Mouse (Mus musculus): ENCODE measurements around the gene Prm3.

The Prm3 gene

DNA sequence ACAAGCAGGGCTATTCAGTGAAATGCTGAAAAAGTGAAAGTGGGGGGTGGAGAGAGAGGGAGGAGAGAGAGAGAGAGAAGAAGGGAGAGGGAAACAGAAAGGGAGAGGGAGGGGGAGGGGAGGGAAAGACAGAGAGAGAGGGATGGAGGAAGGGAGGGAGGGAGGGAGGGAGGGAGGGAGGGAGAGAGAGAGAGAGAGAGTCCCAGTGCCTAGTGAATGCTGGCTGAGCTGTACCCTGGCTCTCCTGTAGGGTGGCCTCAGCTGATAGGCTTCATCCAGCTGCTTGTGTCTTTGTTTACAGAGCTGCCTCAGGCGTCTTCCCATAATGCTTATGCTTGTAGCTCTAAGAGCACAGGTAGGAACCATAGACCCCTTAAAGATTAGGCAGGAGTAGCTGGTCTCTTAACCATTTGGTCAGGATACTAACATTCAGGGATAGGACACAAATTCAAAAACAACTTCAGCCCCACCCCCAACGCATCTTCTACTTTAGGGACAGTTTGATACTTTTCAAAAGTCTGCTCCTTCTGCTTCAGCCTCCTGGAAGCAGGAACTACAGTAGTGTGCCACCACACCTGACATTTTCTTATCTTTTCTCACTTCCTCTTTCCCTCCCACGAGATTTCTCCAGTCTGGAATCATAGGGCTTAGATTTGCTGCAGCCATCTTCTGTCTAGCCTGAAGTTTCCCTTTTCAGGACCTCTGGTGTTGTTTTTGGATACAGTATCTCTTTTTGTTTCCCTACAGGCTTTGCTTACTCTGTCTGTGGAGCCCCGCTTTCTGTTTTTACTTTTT lies 20.0 kb downstream of the Prm3 start:
- DNase-seq (ENCODE audit: low spot score in 2 of 2) = no peak

DNA sequence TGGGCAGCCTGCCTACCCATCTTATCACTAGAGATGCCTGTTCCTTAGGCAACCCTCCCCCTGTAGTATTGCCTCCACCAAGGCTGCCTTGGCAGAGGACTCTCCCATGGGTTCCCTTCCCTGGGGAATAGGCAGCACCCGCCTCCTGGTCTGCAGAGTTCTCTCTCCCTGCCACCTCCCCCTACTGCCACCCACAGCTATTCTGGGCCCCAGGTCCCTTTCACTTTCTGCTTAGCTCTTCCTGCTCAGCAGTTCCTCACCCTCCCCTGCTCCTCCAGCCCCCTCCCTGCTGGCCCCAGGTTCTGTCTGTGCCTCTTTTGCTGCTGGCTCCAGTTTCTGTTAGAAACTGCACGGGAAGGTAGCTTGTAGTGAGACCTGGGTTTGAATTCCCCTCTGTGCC lies 21.1 kb downstream of the Prm3 start:
- DNase-seq (ENCODE audit: low spot score in 2 of 2) = no peak

DNA sequence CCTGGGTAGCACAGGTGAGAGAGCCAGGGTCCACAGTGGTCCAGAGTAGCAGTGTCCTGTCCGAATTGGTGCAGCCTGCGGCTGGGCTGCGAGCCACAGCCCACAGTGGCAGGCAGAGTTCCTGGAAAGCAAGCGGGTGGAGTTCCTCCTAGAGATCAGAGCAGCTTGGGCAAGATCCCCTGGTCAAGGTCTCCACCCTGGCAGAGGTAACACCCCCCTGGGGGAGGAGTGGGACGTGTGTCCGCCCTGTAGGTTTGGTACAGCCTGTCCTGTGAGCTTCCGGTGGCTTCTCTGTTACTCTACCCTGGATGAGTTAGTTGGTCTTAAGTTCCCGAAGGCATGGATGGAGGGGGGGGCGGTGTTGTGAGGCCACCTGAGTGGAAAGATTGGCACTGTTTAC lies 21.9 kb downstream of the Prm3 start:
- no peak for DNase-seq (ENCODE audit: low spot score in 2 of 2)

DNA sequence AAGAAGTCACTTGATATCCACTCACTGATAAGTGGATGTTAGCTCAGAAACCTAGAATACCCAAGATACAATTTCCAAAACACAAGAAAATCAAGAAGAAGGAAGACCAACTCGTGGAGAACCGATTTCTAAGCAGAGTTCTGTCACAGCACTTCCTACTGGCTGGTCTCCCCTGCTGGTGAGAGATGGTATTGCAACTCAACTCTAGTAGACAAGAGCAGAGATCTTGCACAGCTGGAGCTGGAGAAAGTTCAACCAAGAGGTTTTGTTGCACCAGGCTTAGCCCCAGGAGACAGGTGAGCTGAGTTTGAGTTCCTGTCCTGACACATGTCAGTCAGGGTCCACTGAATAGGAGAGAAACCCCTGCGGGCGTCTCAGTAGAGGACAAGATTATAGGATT lies 23.6 kb downstream of the Prm3 start:
- peak in 1 of 2 experiments; percentile 56 for DNase-seq (ENCODE audit: low spot score in 2 of 2)

DNA sequence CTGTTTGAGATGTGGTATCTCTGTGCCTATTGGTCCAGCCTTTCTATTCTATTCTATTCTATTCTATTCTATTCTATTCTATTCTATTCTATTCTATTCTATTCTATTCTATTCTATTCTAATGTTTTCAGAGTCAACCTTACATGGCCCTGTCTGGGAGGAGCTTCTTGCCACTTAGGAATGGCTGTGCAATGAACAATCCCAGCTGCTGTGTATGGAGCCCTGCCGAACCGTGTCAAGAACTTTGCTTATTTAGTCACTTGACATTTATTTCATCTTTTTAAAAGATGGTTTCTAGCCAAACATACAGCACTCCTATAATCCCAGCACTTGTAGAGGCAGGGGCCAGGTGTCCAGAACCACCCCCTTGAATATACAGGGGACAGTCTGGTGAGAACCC lies 26.4 kb downstream of the Prm3 start:
- DNase-seq (ENCODE audit: low spot score in 2 of 2) = no peak

DNA sequence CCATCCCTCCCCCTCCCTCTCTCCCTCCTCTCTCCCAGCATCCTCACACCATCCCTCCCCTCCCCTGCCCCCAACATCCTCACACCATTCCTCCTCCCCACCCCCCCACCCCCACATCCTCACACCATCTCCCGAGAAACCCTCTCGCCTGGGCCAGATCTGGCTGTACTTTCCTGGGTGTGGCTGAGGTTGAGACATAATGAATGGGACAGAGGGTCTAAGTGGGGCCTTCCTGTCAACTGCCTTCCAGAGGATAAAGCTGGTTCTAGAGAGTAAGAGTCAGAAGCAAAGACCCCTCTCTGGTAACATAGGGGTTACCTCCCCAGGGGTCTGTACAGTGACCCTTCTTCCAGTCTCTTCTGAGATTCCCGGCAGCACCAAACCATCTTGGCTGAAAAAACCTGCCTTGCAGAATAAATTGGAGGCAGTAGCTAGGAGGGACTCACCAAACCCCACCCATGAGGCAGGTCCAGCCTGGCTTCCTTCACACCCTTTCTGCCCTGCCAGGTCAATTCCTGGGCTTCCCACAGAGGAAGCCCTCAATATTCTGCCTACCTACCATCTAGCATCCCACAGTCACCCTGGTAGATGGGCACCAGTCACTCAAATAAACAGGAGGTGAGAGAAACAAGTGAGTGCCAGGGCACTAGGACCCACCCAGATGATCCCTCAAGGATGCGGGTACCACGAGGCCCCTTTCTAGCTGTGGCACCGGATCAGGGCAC lies 27.0 kb downstream of the Prm3 start:
- no peak for DNase-seq (ENCODE audit: low spot score in 2 of 2)

DNA sequence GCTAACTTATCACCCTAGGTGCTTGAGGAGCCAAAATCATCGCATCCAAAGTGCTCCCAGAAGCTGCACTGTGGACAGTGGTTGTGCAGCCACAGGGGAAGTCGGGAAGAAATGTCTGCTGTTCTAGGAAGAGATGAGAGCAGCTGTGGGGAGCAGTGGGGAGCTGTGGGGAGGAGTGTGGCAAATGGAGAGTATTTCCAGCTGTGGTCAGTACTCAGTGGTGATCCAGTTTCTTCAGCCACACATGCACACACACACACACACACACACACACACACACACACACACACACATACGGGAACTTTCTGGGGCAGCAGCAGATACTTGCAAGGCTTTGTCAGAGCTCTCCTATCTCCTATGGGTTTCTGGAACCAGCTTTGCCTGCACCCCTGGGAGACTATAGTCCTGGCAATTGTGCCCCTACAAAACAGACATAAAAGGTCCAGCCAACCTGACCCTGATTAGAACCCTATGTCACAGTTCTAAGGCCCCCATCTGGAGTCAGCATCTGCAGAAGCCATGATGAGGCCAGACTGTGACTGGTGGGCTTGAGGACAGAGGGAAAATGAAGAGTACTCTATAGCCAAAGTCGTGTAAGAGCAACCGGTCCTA lies 28.0 kb downstream of the Prm3 start:
- no peak for DNase-seq (ENCODE audit: low spot score in 2 of 2)

DNA sequence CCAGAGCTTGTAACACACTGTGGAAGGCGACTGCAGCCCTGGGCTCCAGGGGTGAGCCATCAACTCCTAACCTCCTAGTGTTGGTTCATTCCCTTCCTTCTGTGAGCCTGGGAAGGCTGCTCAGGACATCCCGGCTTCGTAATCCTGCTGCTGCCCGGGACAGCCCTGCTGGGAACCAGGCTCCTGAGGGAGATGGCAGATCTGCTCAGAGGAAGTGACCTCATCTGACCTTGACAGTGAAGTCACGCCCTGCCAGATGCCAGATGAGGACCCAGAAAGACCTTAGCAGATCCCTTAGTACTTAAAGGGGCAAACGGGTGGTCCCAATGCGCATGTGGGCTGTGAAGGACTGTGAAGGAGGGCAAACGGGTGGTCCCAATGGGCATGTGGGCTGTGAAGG lies 29.5 kb downstream of the Prm3 start:
- no peak for DNase-seq (ENCODE audit: low spot score in 2 of 2)

DNA sequence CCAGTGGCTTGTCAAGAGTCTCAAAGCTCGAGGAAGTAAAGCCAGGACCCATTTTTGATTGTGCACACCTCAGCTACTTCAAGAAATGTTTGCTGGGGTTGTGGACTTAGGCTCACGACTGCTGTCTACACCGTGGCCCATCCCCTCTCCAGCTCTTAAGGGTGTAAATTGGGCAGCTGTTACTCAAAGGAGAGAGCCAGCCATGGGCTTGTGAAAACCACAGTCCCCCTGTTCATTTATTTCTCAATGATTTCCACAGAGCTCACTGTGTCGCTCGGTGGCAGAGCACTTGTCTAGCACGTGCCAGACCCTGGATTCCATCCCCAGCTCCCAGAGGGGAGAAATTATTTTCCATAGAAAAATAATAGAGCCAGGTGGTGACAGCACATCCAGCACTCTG lies 34.5 kb downstream of the Prm3 start:
- DNase-seq (ENCODE audit: low spot score in 2 of 2) = no peak

DNA sequence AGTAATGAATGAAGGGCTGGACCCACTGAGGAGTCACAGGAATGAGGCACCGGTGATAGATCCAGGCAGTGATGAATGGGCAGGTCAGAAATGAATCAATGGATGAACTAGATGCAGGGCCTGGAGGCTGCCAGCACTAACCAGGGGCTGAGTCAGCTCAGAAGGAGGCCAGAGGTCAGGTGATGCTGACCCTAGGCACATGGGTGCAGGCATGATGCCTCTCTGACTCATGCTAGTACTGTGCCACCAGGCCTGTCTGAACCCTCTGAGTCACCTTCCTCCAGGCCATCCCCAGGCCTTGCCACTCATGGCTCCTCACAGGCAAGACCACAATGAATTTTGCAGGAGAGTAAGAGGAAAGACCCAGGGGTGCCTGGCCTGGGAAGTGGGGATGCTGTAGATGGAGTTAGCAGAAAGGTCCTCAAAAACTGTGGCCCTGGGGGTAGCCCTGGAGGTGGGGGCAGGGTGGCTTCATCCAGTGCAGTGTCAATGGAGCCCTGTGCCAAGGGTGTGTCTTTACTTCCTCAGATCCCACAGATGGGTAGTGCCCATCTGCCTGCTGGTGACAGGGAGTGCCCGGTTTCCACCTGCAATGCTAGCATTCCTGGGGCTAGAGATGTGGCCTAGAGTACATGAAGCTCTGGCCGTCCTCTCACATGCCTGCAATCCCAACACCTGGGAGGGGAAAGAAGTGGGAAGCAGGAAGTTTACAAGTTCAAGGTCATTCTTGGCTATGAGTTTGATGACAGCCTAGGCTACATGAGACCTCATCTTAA lies 36.0 kb downstream of the Prm3 start:
- DNase-seq (ENCODE audit: low spot score in 2 of 2) = no peak

DNA sequence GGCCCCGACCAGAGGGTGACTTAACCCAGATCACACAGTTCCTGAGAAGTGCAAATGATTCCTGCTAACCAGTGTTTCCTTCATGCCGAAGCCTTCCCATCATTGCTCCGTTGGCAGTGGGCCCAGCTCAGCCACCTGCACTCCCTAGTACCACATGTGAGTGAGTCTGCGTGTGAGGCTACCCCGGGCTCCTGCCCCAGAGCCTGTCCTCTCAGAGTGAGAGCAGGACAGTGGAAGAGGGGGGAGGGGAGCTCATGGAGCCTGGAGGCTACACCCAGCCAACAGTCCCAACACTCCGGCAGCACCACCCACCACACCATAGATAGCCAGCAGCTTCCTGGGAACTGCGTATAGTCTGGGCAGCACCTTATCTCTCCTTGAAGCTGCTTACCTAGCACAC lies 40.9 kb downstream of the Prm3 start:
- DNase-seq (ENCODE audit: low spot score in 2 of 2) = peak in 1 of 2 experiments; percentile 30

DNA sequence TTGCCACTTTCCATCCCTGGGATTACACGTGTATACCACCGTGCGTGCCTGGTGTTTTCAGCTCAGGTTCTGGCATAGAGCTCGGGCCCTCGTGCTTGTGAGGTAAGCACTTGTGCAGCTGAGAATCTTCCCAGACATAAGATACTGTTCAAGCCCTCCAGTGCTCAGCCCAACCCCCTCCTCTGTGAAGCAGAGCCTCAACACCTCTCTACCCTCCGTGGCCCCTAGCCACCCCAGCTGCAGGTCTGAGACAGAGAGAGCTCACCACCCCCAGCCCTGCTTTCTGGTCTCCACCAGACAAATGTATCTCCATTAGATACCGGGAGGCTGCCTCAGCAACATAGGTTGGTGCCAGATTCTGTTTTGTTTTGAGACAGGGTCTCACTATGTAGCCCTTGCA lies 41.5 kb downstream of the Prm3 start:
- no peak for DNase-seq (ENCODE audit: low spot score in 2 of 2)

DNA sequence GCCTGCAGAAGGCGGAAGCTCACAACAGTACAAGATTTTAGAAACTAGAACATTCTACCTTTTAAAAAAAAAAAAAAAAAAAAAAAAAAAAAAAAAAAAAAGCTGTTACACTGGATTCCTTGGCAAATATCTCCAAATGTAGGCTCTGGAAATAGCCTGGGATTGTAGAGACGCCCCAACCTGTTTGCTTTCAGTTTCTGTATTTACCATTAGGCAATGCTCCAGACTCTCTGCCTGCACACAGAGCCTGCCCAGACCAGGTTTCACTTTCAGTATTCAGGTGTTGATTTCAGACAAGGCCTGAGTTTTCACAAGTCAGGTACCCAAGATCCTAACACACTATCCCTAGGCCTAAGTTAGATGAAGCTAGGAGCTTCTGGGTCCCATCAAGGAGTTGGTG lies 49.6 kb downstream of the Prm3 start:
- no peak for DNase-seq (ENCODE audit: low spot score in 2 of 2)

All from frontal cortex, postnatal 14 days (tissue).